Mouse (Mus musculus): ENCODE results near the gene Tff1. TPM values are rescaled to one million over a fixed set of nuclear protein-coding genes. Genes with fewer than 3 reads are reported as not detected.

The Tff1 gene
- polyA plus RNA-seq, 1 experiment from 2014 or later, result not detected

- no peak overlapping the region for H3K4me3 ChIP-seq
- H3K9ac ChIP-seq, result no peak overlapping the region
- WGBS, result 85% methylated on average over 12 of the region's 12 CpGs
- H3K4me1 ChIP-seq, result no peaks in the 10 kb centered on the region
- H3K4me2 ChIP-seq (replicated peaks), result no peak overlapping the region
- no peak overlapping the region for H3K27ac ChIP-seq
- H3K27me3 ChIP-seq, result no peaks in the 10 kb centered on the region
- H3K36me3 ChIP-seq, result no peaks in the 10 kb centered on the region
- no peak for ATAC-seq (ENCODE audit: low FRiP score)
- no peaks in the 10 kb centered on the region for H3K9me3 ChIP-seq (replicated peaks)
Observed at GRCm38 (mm10) chr17:31184269-31184990, 19.4 kb upstream of the Tff1 start.

- Histone ChIP-seq H3K36me3 (no peaks in the 10 kb centered on the region), H3K4me2 (replicated peaks) (no peak overlapping the region), H3K27me3 (no peaks in the 10 kb centered on the region), H3K9ac (no peak overlapping the region), H3K4me3 (no peak overlapping the region), H3K4me1 (no peaks in the 10 kb centered on the region), H3K27ac (no peak overlapping the region), H3K9me3 (replicated peaks) (no peaks in the 10 kb centered on the region)
- WGBS, result 68% methylated on average over 12 of the region's 12 CpGs
- ATAC-seq (ENCODE audit: low FRiP score), result no peak
Observed at GRCm38 (mm10) chr17:31183180-31183974, 18.3 kb upstream of the Tff1 start.

GRCm38 (mm10) chr17:31181490-31181889 lies 16.4 kb upstream of the Tff1 start:
- ATAC-seq (ENCODE audit: low FRiP score), result no peak
- Histone ChIP-seq H3K36me3 (no peaks in the 10 kb centered on the region), H3K27ac (no peak overlapping the region), H3K4me2 (replicated peaks) (no peak overlapping the region), H3K9me3 (replicated peaks) (no peaks in the 10 kb centered on the region), H3K9ac (no peak overlapping the region), H3K4me1 (no peaks in the 10 kb centered on the region), H3K4me3 (no peak overlapping the region), H3K27me3 (no peaks in the 10 kb centered on the region; the same call in 1 of the 2 replicates)
- 87% methylated on average over 4 of the region's 4 CpGs for WGBS

- Histone ChIP-seq H3K9me3 (replicated peaks) (no peaks in the 10 kb centered on the region), H3K27me3 (no peaks in the 10 kb centered on the region; the same call in 1 of the 2 replicates), H3K4me3 (no peak overlapping the region), H3K27ac (no peak overlapping the region), H3K4me2 (replicated peaks) (no peak overlapping the region), H3K36me3 (no peaks in the 10 kb centered on the region), H3K4me1 (no peaks in the 10 kb centered on the region), H3K9ac (no peak overlapping the region)
- no peak for ATAC-seq (ENCODE audit: low FRiP score)
- WGBS, result 93% methylated on average over 4 of the region's 4 CpGs
Observed at GRCm38 (mm10) chr17:31176321-31176720, 11.2 kb upstream of the Tff1 start.

GRCm38 (mm10) chr17:31169796-31170195 lies 4.7 kb upstream of the Tff1 start:
- Histone ChIP-seq H3K27me3 (no peaks in the 10 kb centered on the region), H3K4me3 (no peak overlapping the region), H3K36me3 (no peaks in the 10 kb centered on the region), H3K27ac (no peak overlapping the region), H3K9me3 (replicated peaks) (no peaks in the 10 kb centered on the region), H3K4me1 (no peaks in the 10 kb centered on the region), H3K4me2 (replicated peaks) (no peak overlapping the region), H3K9ac (no peak overlapping the region)
- no peak for ATAC-seq (ENCODE audit: low FRiP score)
- 90% methylated on average over 5 of the region's 5 CpGs for WGBS

- H3K27me3 ChIP-seq, result no peaks in the 10 kb centered on the region; the same call in 1 of the 2 replicates
- H3K9ac ChIP-seq, result no peak overlapping the region
- ATAC-seq (ENCODE audit: low FRiP score), result no peak
- no peaks in the 10 kb centered on the region for H3K36me3 ChIP-seq
- no peak overlapping the region for H3K4me3 ChIP-seq
- WGBS, result 88% methylated on average over 2 of the region's 2 CpGs
- H3K4me2 ChIP-seq (replicated peaks), result no peak overlapping the region
- 0 out of 2 replicates have a peak, but pooled peaks cover 4% of the 10 kb centered on the region for H3K4me1 ChIP-seq
- H3K27ac ChIP-seq, result no peak overlapping the region
- H3K9me3 ChIP-seq (replicated peaks), result no peaks in the 10 kb centered on the region
Observed at GRCm38 (mm10) chr17:31163821-31164220, 1.3 kb downstream of the Tff1 start.

GRCm38 (mm10) chr17:31162607-31163006 lies 2.5 kb downstream of the Tff1 start:
- Histone ChIP-seq H3K4me1 (0 out of 2 replicates have a peak, but pooled peaks cover 4% of the 10 kb centered on the region), H3K36me3 (no peaks in the 10 kb centered on the region), H3K27me3 (no peaks in the 10 kb centered on the region; the same call in 1 of the 2 replicates), H3K9ac (no peak overlapping the region), H3K9me3 (replicated peaks) (no peaks in the 10 kb centered on the region), H3K4me3 (no peak overlapping the region), H3K4me2 (replicated peaks) (no peak overlapping the region), H3K27ac (no peak overlapping the region)
- no peak for ATAC-seq (ENCODE audit: low FRiP score)
- WGBS, result 88% methylated on average over 12 of the region's 12 CpGs

GRCm38 (mm10) chr17:31160291-31160690 lies 4.8 kb downstream of the Tff1 start:
- H3K4me2 ChIP-seq (replicated peaks), result no peak overlapping the region
- no peaks in the 10 kb centered on the region for H3K36me3 ChIP-seq
- no peaks in the 10 kb centered on the region; the same call in 1 of the 2 replicates for H3K27me3 ChIP-seq
- 0 out of 2 replicates have a peak, but pooled peaks cover 4% of the 10 kb centered on the region for H3K4me1 ChIP-seq
- H3K9me3 ChIP-seq (replicated peaks), result no peaks in the 10 kb centered on the region
- H3K4me3 ChIP-seq, result no peak overlapping the region
- 74% methylated on average over 4 of the region's 4 CpGs for WGBS
- H3K9ac ChIP-seq, result no peak overlapping the region
- H3K27ac ChIP-seq, result no peak overlapping the region
- ATAC-seq (ENCODE audit: low FRiP score), result no peak

- Histone ChIP-seq H3K4me1 (0 out of 2 replicates have a peak, but pooled peaks cover 4% of the 10 kb centered on the region), H3K4me2 (replicated peaks) (no peak overlapping the region), H3K27me3 (no peaks in the 10 kb centered on the region), H3K9me3 (replicated peaks) (no peaks in the 10 kb centered on the region), H3K36me3 (no peaks in the 10 kb centered on the region), H3K27ac (no peak overlapping the region), H3K4me3 (no peak overlapping the region), H3K9ac (no peak overlapping the region)
- ATAC-seq (ENCODE audit: low FRiP score), result no peak
- WGBS, result 77% methylated on average over 6 of the region's 6 CpGs
Observed at GRCm38 (mm10) chr17:31157921-31158320, 7.2 kb downstream of the Tff1 start.

- no peak overlapping the region for H3K4me2 ChIP-seq (replicated peaks)
- H3K4me3 ChIP-seq, result no peak overlapping the region
- no peaks in the 10 kb centered on the region for H3K9me3 ChIP-seq (replicated peaks)
- H3K4me1 ChIP-seq, result 0 out of 2 replicates have a peak, but pooled peaks cover 2% of the 10 kb centered on the region
- H3K9ac ChIP-seq, result no peak overlapping the region
- no peak overlapping the region for H3K27ac ChIP-seq
- H3K36me3 ChIP-seq, result no peaks in the 10 kb centered on the region
- WGBS, result 73% methylated on average over 8 of the region's 8 CpGs
- no peaks in the 10 kb centered on the region for H3K27me3 ChIP-seq
- no peak for ATAC-seq (ENCODE audit: low FRiP score)
Observed at GRCm38 (mm10) chr17:31153785-31154184, 11.3 kb downstream of the Tff1 start.

GRCm38 (mm10) chr17:31152966-31153499 lies 12.0 kb downstream of the Tff1 start:
- Histone ChIP-seq H3K9ac (no peak overlapping the region), H3K4me3 (no peak overlapping the region), H3K27me3 (no peaks in the 10 kb centered on the region), H3K36me3 (no peaks in the 10 kb centered on the region), H3K27ac (no peak overlapping the region), H3K9me3 (replicated peaks) (no peaks in the 10 kb centered on the region), H3K4me2 (replicated peaks) (no peak overlapping the region), H3K4me1 (0 out of 2 replicates have a peak, but pooled peaks cover 2% of the 10 kb centered on the region)
- WGBS, result 92% methylated on average over 9 of the region's 9 CpGs
- no peak for ATAC-seq (ENCODE audit: low FRiP score)

- Histone ChIP-seq H3K9me3 (replicated peaks) (no peaks in the 10 kb centered on the region), H3K4me2 (replicated peaks) (no peak overlapping the region), H3K4me3 (no peak overlapping the region), H3K27me3 (no peaks in the 10 kb centered on the region), H3K36me3 (no peaks in the 10 kb centered on the region), H3K4me1 (0 out of 2 replicates have a peak, but pooled peaks cover 2% of the 10 kb centered on the region), H3K9ac (no peak overlapping the region), H3K27ac (no peak overlapping the region)
- no peak for ATAC-seq (ENCODE audit: low FRiP score)
- WGBS, result 45% methylated on average over 5 of the region's 5 CpGs
Observed at GRCm38 (mm10) chr17:31152512-31152911, 12.6 kb downstream of the Tff1 start.

All from hindbrain, embryonic 12.5 days (tissue).